In the genomic region with DNA sequence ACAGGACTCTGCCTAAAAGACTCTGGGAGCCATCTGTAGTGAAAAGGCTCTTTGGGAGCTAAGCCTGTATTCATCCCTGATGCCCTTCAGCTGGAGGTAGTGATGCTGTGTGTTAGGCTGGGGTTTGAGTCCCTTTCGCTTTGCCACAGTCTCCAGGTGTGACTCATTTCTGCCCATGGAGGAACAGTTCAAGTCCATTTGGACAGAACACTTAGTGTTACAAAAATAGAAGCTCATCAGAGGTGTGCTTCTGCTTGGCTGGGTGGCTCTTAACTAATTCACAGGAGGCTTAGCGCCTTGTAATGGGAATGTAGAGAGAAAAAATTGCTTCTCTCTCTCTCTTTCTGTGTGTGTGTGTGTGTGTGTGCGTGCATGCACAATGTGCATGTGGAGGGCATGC, we compare ENCODE assay signal across 23 mouse cellular contexts. TPM values are rescaled to one million over a fixed set of nuclear protein-coding genes. Genes with fewer than 3 reads are reported as not detected.
A peak's percentile ranks its signal among the peaks of the same experiment; 100 is the strongest.
DNase-seq lines count a peak whose midpoint lies in the region; ATAC-seq and TF ChIP-seq lines count a peak whose summit lies in the region.
"Had no signal": no experiment of that assay in that cellular context is flagged by ENCODE, and none has a peak within 500 bp of the region (broad histone marks: within the 10 kb centered on the region; RNA-seq: fewer than 3 reads in every experiment).

No protein-coding gene starts in this region.

- no peak overlapping the region for H3K9ac ChIP-seq in heart, embryonic 12.5 days
- H3K9ac ChIP-seq: forebrain, embryonic 13.5 days; heart, embryonic 15.5 days; hindbrain, embryonic 15.5 days had no signal

- H3K4me2 ChIP-seq in heart, embryonic 12.5 days: no peak overlapping the region
- H3K4me2 ChIP-seq: forebrain, embryonic 13.5 days; heart, embryonic 11.5 days; heart, embryonic 15.5 days; hindbrain, embryonic 15.5 days had no signal

- no peak overlapping the region for H3K27ac ChIP-seq in cerebellum, adult 2 months (ENCODE audit: insufficient read depth, low read length)
- H3K27ac ChIP-seq in heart, embryonic 12.5 days (ENCODE audit: poor library complexity, severe bottlenecking): no peak overlapping the region
- H3K27ac ChIP-seq: forebrain, embryonic 10.5 days; forebrain, embryonic 13.5 days; heart, embryonic 15.5 days; hindbrain, embryonic 15.5 days had no signal

- TF ChIP-seq POLR2A in cerebellum, adult 2 months (IDR thresholded peaks at IDR 0.05; ENCODE audit: borderline replicate concordance, insufficient read depth, low read length): no peak

- H3K9me3 ChIP-seq in heart, embryonic 12.5 days (replicated peaks): no peaks in the 10 kb centered on the region
- H3K9me3 ChIP-seq: forebrain, embryonic 10.5 days; forebrain, embryonic 13.5 days; heart, embryonic 15.5 days; hindbrain, embryonic 15.5 days had no signal

- no peak for TF ChIP-seq CTCF in cerebellum, adult 2 months (IDR thresholded peaks at IDR 0.05; ENCODE audit: borderline replicate concordance, insufficient read depth, low read depth, low read length)

- ATAC-seq in heart, embryonic 12.5 days (ENCODE audit: insufficient number of reproducible peaks, low FRiP score): no peak
- ATAC-seq: CD4-positive, CD25-positive, alpha-beta regulatory T cell, adult 4 months; forebrain, embryonic 13.5 days; forebrain, embryonic 16.5 days; inflammation-experienced regulatory T-cells, adult 6 months; intestine, embryonic 16.5 days had no signal

- DNase-seq in cerebellum, adult 2 months: peak; percentile 44 to 61
- no peak for DNase-seq in cerebellum, adult 11-12 months
- DNase-seq in heart, adult 11 months: peak; percentile 72
- peak; percentile 49 for DNase-seq in brain, adult 2 months (ENCODE audit: low read depth, low spot score)
- DNase-seq in ovary, postnatal 10 days (ENCODE audit: low spot score): no peak
- DNase-seq: adrenal gland, adult 2 months; adrenal gland, postnatal 14 days; gastrocnemius, postnatal 10 days; gastrocnemius, postnatal 36 days; heart, postnatal 10 days; heart, postnatal 36 days; kidney, adult 18-20 months; kidney, adult 9 months had no signal

- no peak overlapping the region for H3K4me3 ChIP-seq in cerebellum, adult 2 months (replicated peaks; ENCODE audit: insufficient read depth, low read depth, low read length)
- no peak overlapping the region for H3K4me3 ChIP-seq in heart, embryonic 12.5 days
- H3K4me3 ChIP-seq: forebrain, embryonic 10.5 days; forebrain, embryonic 13.5 days; heart, embryonic 15.5 days; hindbrain, embryonic 15.5 days had no signal

- 53% methylated on average over 3 of the region's 3 CpGs for WGBS in cerebellum, adult 2 months
- 78% methylated on average over 3 of the region's 3 CpGs for WGBS in heart, embryonic 12.5 days

- H3K36me3 ChIP-seq in heart, embryonic 12.5 days: no peaks in the 10 kb centered on the region
- H3K36me3 ChIP-seq: forebrain, embryonic 10.5 days; heart, embryonic 15.5 days; hindbrain, embryonic 15.5 days had no signal

- H3K4me1 ChIP-seq in cerebellum, adult 2 months (ENCODE audit: control insufficient read depth, insufficient read depth, low read length): peaks cover 9% of the 10 kb centered on the region; the same call in 1 of the 2 replicates
- H3K4me1 ChIP-seq in heart, embryonic 12.5 days (replicated peaks): 0 out of 2 replicates have a peak, but pooled peaks cover 7% of the 10 kb centered on the region
- H3K4me1 ChIP-seq: forebrain, embryonic 10.5 days had no signal

- H3K27me3 ChIP-seq in cerebellum, adult 2 months (ENCODE audit: control insufficient read depth, insufficient read depth, low read length): no peaks in the 10 kb centered on the region
- no peaks in the 10 kb centered on the region for H3K27me3 ChIP-seq in heart, embryonic 12.5 days (replicated peaks)
- H3K27me3 ChIP-seq: forebrain, embryonic 13.5 days; heart, embryonic 15.5 days; hindbrain, embryonic 15.5 days had no signal

RNA-seq across cellular contexts. Expression of a gene that starts 26.3 kb away (rescaled TPM):
- 426 and 436 TPM in 2 replicates for polyA plus RNA-seq in cerebellum, adult 2 months (2012; rRNA removed)
- polyA plus RNA-seq in heart, embryonic 12.5 days (2016; fragmentation: Nextera tagmentation; extraction: Ambion mirVana): 558 and 566 TPM in 2 replicates

Comparison
In these comparisons a context has a peak if more than half of its experiments do, and no peak if none do; other contexts are left out.
1. DNase-seq: peak in cerebellum, adult 2 months (2 of 2), heart, adult 11 months (single experiment) and brain, adult 2 months (single experiment); none in cerebellum, adult 11-12 months (single experiment) and ovary, postnatal 10 days (single experiment).